Mouse (Mus musculus): Measurements from ENCODE around the gene Mrps12.
"Not testable (repeated sequence)": the region's sequence is repeated elsewhere in the genome, so short reads cannot be mapped to it uniquely, and the experiment has no call there.

The Mrps12 gene

GRCm38 (mm10) chr7:28709454-28709853 lies 32.2 kb downstream of the Mrps12 start:
- DNase-seq (ENCODE audit: low spot score in 2 of 2) = no peak

- no peak for DNase-seq (ENCODE audit: low spot score in 2 of 2)
Measured at GRCm38 (mm10) chr7:28702601-28703143, 38.9 kb downstream of the Mrps12 start.

GRCm38 (mm10) chr7:28701306-28701705 lies 40.3 kb downstream of the Mrps12 start:
- DNase-seq (ENCODE audit: low spot score in 2 of 2) = not testable (repeated sequence)

GRCm38 (mm10) chr7:28700269-28700668 lies 41.4 kb downstream of the Mrps12 start:
- no peak for DNase-seq (ENCODE audit: low spot score in 2 of 2)

- DNase-seq (ENCODE audit: low spot score in 2 of 2) = no peak
Measured at GRCm38 (mm10) chr7:28697277-28697676, 44.3 kb downstream of the Mrps12 start.

- no peak for DNase-seq (ENCODE audit: low spot score in 2 of 2)
Measured at GRCm38 (mm10) chr7:28694966-28695511, 46.6 kb downstream of the Mrps12 start.

- DNase-seq (ENCODE audit: low spot score in 2 of 2) = peak; percentile 38 to 40
Measured at GRCm38 (mm10) chr7:28694423-28694822, 47.2 kb downstream of the Mrps12 start.

GRCm38 (mm10) chr7:28693321-28693966 lies 48.2 kb downstream of the Mrps12 start:
- peak; percentile 88 to 95 for DNase-seq (ENCODE audit: low spot score in 2 of 2)

- no peak for DNase-seq (ENCODE audit: low spot score in 2 of 2)
Measured at GRCm38 (mm10) chr7:28692545-28693320, 48.9 kb downstream of the Mrps12 start, which contains the start of gene Fbxo27. TSS of gene Fbxo27 (plus strand) at chr7:28692849.

GRCm38 (mm10) chr7:28691075-28691474 lies 50.5 kb downstream of the Mrps12 start:
- DNase-seq (ENCODE audit: low spot score in 2 of 2) = no peak
